Mouse (Mus musculus): Measurements from ENCODE around the gene Cdh1.
"Not testable (repeated sequence)": the region's sequence is repeated elsewhere in the genome, so short reads cannot be mapped to it uniquely, and the experiment has no call there.

Cdh1 gene

DNA sequence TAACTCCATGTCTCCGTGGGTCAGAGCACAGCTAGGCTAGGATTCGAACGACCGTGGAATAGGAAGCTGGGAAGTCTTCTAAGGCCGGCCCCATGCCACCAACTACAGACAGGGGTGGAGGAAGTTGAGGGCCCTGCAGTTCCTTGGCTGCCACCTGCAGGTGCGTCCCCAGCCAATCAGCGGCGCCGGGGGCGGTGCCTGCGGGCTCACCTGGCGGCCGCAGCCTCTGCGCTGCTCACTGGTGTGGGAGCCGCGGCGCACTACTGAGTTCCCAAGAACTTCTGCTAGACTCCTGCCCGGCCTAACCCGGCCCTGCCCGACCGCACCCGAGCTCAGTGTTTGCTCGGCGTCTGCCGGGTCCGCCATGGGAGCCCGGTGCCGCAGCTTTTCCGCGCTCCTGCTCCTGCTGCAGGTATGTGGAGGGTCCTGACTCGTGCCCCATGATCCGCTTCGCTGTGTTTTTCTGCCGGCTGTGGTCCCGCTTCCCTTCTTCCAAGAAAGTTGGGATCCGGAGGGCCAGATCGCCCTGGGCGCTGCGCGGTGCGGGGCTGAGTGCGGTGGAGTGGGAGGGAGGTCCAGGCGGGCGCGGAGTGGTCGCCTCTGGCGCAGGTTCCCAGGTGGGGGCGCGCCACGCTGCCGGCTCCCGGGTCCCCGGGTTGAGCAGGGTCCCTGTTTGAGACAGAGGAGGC, at the start of gene Cdh1:
Gene Cdh1, plus strand, starts transcription at position 221 of the 689 bp plus-strand sequence.
- peak; percentile 35 for DNase-seq (ENCODE audit: low read depth, low spot score)

DNA sequence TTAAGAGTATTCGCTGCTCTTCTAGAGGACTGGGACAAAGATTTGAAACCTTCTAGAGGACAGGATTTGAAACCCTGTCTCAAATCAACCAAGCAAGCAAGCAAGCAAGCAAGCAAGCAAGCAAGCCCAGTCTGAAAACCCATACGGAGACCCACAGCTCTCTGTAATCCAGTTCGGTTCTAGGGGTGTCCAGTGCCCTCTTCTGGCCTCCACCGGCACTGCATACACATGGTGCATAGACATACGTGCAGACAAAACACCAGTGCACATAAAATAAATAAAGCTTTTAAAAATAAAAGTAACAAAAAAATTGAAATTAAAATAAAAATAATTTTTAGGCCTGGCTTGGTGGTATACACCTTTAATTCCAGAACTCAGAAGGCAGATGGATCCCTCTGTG, 49.1 kb upstream of the Cdh1 start:
- DNase-seq (ENCODE audit: low read depth, low spot score): no peak

DNA sequence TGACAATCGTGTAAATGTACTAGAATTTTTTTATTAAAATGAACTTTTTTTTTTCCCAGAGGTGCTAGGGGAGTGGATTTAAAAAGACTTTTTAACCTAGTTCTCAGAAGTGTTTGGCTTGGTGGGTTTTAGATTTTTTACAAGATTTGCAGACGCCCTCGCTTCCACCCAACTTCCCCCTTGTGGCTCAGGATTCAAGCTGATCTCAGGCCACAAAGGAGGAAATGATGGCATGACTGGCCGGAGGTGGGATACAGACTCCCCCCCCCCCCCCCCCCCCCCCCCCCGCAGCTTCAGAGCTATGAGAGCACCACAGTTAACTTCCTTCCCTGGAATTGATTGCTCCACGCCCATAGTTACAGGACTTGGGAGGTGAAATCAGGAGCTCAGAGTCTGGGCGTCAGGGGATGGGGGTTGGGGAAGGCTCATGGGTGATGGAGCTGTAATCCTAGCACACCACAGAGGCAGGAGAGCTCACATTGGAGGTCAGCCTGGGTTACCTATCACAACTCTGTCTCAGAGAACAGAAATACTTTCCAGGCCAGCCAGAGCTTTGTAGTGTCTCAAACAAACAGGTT, 47.0 kb upstream of the Cdh1 start:
- no peak for DNase-seq (ENCODE audit: low read depth, low spot score)

DNA sequence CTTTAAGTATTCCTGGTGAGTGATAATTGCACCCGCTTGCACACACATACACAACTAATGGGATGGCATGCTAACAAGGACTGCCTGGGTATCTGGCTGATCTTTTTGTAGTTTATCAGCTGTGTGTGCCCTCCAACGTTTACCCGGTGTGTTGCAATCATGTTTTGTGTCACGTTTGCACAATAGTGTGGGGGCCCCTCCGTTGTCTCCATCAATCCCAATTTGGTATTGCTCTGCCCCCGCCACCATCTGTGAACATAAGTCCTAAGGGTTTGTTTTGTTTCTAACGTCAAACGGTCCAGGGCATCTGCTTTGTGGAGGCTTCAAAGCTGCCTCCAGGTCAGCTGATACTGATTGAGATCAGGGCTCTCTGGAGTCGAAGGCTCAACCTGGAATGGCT, 43.3 kb upstream of the Cdh1 start:
- no peak for DNase-seq (ENCODE audit: low read depth, low spot score)

DNA sequence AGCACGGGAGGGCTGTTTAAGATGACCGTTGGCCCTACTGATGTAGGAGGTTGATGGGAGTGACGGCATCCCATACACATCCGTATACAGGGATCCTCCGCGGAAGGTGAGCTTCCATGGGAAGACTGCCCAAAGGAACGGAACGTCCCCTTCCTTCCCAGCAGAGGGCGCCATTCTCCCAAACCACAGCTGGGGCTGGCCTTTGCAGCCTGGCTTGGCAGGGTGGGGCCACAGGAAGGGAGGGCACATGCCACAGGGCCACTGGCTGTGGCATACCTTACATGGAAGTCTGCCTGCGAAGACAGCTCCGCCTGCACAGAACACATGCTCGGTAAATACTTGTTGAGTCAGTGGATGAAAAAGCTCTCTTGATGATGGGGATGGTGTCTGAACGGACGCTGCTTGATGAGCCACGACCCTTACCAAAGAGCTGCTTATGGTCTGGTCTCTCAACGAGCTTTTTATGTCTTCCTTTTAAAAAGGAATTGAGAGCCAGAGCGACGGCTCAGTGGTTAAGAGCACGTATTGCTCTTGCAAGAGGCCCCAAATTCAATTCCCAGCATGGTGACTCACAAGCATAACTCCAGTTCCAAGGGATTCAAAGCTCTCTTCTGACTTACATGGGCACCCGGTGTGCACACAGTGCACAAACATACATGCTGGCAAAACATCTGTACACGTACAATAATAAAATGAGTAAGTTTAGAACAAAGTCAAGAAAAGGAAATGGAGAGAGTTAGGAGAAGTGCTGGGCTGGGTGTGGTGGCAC, 41.9 kb upstream of the Cdh1 start:
- DNase-seq (ENCODE audit: low read depth, low spot score): peak; percentile 61

DNA sequence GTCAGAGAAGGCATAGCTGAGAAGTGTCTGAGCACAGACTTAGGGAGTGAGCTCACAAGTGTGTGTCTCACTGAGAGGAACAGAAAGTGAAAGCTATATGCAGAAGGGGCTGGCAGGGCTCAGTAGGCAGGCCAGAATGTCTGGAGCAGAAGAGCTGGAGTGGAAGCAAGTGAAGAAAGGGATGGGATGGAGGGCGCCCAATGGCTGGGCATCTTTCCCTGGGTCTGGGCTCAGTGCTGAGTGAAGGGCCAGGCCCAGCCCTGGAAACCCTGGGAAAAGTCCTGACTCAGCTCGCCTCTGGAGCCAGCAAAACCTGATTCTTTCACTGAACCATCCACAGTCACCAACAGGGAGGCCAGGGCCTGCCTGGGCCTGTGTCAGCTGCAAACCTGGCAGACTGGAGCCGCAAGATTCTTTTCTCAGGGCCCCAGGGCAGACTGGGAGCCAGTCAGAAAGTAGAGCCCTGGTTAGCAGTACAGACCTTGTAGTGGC, 39.4 kb upstream of the Cdh1 start:
- peak; percentile 50 for DNase-seq (ENCODE audit: low read depth, low spot score)

DNA sequence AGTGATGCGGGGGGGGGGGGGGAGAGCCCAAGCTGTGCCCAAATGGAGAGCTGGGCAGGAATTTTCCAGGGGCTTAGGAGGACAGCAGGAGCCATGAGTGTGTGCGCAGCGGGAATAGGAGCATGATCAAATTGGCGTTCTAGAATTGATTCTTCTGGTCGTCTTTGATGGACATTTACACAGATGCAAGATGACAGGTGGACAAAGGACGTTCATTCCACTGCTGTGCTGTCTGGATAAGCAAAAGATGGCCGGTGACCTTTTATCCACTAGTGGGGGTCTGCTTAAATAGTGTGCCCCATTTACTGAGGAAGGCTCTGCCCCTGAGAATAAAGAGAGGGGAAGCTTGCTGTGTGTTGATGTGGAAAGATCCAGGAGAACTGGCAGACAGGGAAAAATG, 34.1 kb upstream of the Cdh1 start:
- no peak for DNase-seq (ENCODE audit: low read depth, low spot score)

DNA sequence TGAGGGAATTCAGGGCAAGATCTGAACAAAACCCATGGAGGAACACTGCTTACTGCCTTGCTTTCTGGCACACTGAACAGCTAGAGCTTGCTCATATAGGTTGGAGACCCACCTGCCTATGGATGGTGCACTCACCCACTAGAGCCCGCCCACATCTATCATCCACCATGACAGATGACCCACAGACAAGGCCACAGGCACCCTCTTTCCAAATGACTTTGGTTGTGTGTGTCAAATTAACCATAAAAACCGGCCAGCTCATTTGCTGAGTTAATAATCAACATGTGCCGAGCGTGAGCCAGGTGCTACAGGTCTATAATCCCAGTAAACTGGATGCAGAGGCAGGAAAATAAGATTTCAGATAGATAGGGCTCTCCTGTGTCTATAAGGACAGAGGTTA, 32.8 kb upstream of the Cdh1 start:
- no peak for DNase-seq (ENCODE audit: low read depth, low spot score)

DNA sequence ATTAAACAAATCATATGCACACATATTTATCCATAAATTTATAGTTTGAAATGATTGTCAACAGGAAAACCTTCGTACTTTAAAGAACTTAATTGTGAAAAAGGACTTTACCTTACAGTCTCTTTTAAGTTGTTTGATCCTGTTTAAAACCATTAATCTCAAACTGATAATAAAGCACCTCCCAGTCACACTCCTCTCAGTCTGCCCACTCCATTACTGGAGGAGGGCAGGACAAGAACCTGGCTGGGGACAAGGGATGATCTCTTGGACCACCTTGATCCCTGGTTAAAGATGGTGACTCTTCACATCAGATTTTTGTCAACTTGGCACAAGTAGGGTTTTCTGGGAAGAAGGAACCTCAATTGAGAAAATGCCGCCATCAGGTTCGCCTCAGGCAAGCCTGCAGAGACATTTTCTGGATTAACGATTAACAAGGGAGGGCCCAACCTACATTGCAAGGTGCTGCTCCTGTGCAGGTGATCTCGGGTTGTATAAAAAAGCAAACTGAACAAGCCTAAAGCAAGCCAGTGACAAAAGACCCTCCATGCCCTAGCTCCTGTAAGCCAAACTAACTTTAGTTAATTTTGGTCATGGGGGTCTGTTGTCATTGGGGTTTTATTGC, 31.5 kb upstream of the Cdh1 start:
- DNase-seq (ENCODE audit: low read depth, low spot score): no peak

DNA sequence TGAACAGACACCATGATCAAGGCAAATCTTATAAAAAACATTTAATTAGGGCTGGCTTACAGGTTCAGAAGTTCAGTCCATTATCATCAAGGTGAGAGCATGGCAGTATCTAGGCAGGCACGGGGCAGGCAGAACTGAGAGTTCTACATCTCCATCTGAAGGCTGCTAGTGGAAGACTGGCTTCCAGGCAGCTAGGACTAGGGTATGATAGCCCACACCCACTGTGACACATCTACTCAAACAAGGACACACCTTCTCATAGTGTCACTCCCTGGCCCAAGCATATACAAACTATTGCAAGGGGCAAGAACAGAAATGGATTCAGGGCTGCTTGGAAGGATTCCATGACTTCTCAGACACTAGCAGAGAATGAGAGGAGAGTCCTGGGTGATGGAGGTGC, 31.0 kb upstream of the Cdh1 start:
- not testable (repeated sequence) for DNase-seq (ENCODE audit: low read depth, low spot score)

DNA sequence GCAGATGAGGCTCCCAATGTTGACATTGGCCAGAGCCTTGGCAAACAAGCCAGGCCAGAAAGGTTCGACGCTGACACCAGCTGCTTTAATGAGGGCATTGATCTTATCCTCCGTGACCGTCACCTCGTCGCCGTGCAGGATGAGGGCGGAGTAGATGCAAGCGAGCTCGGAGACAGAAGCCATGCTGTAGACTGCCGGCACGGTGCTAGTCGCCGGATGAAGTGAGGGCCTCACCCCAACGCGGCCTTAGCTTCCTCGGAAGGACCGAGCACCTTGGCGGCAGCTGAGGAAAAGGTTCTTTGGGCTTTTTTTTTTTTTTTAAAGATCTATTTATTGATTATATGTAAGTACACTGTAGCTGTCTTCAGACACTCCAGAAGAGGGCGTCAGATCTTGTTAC, 30.0 kb upstream of the Cdh1 start, which contains the start of gene Gm10073:
Gene Gm10073, minus strand, starts transcription at position 294 of the 400 bp plus-strand sequence.
- DNase-seq (ENCODE audit: low read depth, low spot score): not testable (repeated sequence)

DNA sequence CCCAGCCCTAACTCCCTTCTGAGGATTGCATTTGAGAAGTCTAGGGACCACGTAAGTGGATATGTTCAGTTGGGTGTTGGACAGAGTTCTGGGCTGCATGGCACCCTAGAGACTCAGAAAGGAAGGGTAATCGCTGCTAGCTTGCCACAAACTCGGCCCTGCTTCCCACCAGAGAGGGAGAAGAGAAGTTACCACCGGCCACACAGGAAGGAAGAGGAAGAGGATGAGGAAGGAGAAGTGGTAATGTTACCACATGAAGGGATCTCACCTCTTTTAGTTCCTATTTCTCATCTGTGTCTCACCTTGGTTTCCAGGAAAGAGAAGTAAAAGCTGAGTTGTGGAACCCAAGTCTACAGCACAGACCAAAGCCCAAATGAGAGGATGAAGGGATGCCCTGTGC, 28.9 kb upstream of the Cdh1 start:
- no peak for DNase-seq (ENCODE audit: low read depth, low spot score)

DNA sequence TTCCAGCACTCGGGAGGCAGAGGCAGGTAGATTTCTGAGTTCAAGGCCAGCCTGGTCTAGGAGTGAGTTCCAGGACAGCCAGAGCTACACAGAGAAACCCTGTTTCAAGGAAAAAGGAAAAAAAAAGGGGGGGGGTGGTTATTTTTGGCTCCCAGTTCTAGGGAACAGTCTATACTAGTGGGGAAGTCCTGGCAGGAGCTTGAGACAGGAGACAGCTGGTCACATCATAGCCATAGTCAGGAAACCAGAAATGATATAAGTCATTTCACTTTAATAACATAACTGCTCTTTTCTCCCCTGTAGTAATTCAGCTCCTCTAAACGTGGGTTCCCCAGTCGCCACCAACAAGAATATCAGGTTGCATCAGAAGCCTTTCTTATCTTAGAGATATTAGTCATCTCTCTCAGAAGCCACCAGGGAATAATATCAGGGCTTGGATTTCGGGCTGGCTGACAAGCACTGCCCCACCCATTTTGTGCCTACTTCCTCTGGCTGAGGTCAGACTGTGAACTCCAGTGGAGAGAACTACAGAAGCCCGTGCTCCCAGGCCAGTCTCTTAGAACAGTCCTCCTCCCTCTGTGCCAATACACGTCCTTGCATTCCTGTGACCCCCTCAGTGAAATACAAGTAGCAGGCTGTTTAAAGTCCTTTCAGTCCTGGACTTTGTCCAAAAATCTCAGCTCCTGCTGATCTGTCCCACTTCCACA, 26.1 kb upstream of the Cdh1 start:
- DNase-seq (ENCODE audit: low read depth, low spot score): no peak

DNA sequence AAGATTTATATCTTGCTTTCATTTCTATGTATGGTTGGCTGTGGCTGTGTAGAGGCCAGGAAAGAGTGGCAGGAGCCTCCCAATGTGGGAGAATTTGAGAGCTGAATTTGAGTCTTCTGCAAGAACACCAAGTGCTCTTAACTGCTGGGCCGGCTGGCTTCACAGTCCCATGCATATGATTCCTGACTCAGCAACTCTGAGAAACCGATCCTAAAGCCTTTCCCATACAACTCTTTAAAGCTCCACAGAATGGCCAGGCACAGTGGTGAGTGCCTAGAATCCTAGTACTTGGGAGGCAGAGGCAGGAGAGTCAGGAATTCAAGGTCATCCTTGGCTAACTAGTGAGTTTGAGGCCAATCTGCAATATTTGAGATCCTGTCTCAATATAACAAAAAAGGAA, 23.6 kb upstream of the Cdh1 start:
- no peak for DNase-seq (ENCODE audit: low read depth, low spot score)

DNA sequence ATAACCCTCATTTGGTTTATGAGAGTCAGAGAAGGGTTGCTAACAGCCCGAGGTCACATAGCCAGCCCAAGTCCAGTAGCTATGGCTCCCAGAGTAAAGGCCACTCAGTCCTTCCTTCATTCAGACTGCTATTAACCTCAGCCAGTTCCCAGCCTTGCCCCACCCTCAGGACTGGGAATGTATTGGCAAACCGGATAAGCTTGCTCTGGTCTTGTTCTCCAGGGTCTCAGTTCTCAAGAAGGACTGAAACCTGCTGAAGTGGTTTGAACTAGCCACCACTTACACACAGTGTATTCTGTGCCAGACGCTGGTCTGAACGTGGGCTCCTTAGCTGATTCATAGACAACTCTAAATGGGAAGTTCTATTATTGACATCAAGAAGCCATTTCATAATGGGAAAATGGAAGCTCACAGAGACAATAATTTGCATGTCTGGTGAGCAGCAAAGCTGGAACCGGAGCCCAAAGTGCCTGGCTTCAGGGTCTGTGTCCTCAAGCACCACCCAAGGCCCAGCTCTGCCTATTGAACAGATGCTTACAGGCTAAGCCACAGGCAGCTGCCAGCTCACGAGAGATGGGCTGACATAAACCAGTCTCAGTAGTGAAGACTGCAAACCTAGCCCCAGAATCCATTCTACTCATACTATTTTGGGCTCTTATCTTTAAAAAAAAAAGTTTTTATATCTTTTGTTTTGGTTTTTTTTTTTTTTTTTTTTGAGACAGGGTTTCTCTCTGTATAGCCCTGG, 21.6 kb upstream of the Cdh1 start:
- DNase-seq (ENCODE audit: low read depth, low spot score): no peak

DNA sequence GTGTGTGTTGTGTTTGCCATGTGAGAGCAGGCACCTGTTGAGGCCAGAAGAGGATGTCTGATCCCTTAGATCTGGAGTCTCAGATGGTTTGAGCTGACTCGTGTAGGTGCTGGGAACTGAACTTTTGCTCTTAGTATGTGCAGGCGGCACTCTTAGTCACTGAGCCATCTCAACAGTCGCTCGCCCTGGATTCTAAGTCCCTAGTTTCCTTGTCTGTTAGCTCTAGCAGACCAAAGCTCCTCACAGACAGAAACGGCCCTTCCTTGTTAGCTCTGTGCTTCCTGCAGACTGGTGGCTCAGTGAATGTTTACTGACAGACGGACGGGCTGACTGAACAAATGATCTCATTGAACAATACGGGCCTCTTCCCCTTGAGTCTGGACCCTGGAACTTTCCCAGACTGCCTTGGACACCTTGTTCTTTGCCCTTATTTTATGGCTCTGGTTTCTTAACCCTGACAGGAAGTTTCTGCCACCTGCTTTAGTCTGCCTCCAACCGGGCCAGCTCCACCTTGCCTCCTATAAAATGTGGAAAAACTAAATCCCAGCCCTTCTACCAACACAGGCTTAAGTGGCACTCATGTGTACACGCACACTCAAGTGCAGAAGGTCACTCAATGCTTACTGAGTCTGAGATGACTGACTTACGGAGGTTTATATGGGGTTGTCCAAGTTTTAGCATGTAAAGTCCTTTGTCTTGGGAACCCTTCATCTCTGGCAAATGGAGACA, 18.0 kb upstream of the Cdh1 start:
- no peak for DNase-seq (ENCODE audit: low read depth, low spot score)

DNA sequence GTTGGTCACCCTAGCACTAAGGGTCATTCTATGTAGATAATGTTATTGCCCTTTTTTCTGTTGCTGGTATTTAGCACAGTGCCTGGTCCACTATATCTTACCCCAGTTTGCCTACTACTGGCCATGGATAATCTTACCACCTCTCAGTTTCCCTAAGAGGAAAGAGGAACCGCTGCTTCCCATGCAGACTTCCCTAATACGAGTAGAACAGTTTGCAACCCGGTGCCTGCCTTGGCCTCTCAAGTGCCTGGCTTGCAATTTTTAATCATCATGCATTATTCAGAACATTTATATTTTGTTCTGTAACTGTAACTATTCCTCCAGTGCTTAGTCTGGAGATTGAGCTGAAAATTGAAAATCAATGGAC, 17.5 kb upstream of the Cdh1 start:
- no peak for DNase-seq (ENCODE audit: low read depth, low spot score)

DNA sequence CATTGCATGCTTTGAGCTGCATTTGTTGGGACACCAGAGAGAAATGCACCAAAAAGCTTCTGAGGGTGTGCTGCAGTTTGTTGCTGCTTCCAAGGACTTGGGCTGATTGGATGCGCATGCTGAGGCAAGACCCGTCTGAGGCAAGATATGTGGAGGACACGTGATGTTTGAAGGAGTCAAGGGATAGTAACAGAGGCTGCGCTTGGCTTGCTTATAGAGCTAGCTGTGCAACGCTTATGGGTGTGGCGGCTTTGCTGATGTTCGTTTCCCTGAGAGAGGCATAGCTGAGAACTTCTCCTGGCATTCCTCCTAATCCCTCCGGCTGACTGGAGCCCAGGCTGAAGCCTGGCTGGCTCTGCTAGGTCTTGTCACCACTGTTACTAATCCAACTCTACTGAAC, 16.3 kb upstream of the Cdh1 start:
- DNase-seq (ENCODE audit: low read depth, low spot score): no peak

DNA sequence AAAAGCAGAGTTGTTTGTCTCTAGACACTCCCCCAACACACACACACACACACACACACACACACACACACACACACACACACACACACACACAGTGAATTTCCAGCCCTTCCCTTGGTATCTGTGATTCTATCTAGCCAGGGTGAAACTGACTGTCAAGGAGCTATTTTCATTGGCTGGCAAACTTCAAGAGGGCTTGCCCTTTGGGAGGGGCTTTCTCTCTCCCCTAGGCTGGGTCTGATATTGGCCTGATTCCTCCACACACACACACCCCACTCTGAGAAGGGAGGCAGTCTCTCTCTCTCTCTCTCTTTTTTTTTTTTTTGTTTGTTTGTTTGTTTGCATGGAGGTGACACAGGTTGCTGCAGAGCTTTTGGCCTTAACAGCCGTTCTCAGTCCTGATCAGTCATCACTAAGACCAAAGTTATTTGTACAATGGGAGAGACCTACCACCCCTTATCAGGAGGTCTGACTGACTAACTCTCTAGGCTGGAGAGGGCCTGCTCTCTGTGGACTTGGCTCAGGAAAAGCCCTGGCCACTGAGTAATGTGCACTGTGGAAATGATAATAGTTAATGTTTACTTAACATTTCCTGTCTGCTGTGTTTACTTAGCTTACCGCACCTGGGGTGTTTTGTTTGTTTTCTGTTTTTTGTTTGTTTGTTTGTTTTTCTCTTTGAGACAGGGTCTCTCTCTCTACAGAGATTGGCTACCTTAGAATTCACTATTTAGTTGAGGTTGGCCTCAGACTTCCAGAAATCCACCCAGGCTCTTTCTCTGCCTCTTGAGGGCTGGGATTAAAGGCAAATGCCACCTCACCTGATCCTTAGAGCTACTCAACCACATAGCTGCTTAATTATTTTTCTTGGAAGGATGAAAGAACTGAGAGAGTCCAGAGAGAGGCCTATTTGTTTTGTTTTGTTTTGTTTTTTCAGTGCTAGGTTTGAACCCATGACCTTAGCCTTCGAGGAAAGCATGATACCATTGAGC, 14.4 kb upstream of the Cdh1 start:
- DNase-seq (ENCODE audit: low read depth, low spot score): no peak

Measured in forelimb bud, embryonic 11.5 days (tissue).